Mouse (Mus musculus) adrenal gland, adult 8-10 months (tissue): ENCODE data around the gene Gm10643. TPM values are rescaled to one million over a fixed set of nuclear protein-coding genes. Genes with fewer than 3 reads are reported as not detected.

Experiments used
- DNase-seq: peaks from one replicate; pipeline ENCODE4 v3.0.0; 2022
- total RNA-seq, 4 experiments: library from RNA; stranded (reverse); gene quantifications; 2 replicates each; pipeline ENCODE4 v1.2.4; 2022

Gm10643 gene
- 1 to 10 TPM; 2.9 to 5.9 (median 4.2) TPM for total RNA-seq

- no peak for DNase-seq
These were observed at the start of gene Gm10643 for GRCm38 (mm10) chr8:84065037-84065436. Gene Gm10643 (minus strand): TSS chr8:84065137.

- DNase-seq: no peak
These were observed 41.5 kb upstream of the Gm10643 start for GRCm38 (mm10) chr8:84106216-84107040.

- DNase-seq: no peak
These were observed 40.7 kb upstream of the Gm10643 start for GRCm38 (mm10) chr8:84105676-84106075.

GRCm38 (mm10) chr8:84104697-84105609 lies 40.0 kb upstream of the Gm10643 start, which contains the start of gene Dcaf15:
Gene Dcaf15 (minus strand): TSS chr8:84104768.
- DNase-seq: peak; percentile 97

GRCm38 (mm10) chr8:84104221-84104620 lies 39.3 kb upstream of the Gm10643 start:
- DNase-seq: no peak

- no peak for DNase-seq
These were observed 38.7 kb upstream of the Gm10643 start for GRCm38 (mm10) chr8:84103601-84104000.

- no peak for DNase-seq
These were observed 36.7 kb upstream of the Gm10643 start for GRCm38 (mm10) chr8:84101476-84102270.

GRCm38 (mm10) chr8:84098376-84098775 lies 33.4 kb upstream of the Gm10643 start:
- DNase-seq: no peak

- no peak for DNase-seq
These were observed 31.1 kb upstream of the Gm10643 start for GRCm38 (mm10) chr8:84096061-84096460.

- peak; percentile 73 for DNase-seq
These were observed 25.6 kb upstream of the Gm10643 start for GRCm38 (mm10) chr8:84090585-84090984.

GRCm38 (mm10) chr8:84089277-84089676 lies 24.3 kb upstream of the Gm10643 start:
- no peak for DNase-seq

- DNase-seq: no peak
These were observed 22.9 kb upstream of the Gm10643 start for GRCm38 (mm10) chr8:84087821-84088220.

- DNase-seq: no peak
These were observed 22.2 kb upstream of the Gm10643 start for GRCm38 (mm10) chr8:84087156-84087555.

- DNase-seq: no peak
These were observed 19.6 kb upstream of the Gm10643 start for GRCm38 (mm10) chr8:84084341-84085115.

- peak; percentile 60 for DNase-seq
These were observed 18.9 kb upstream of the Gm10643 start for GRCm38 (mm10) chr8:84083829-84084241.

- DNase-seq: no peak
These were observed 14.3 kb upstream of the Gm10643 start for GRCm38 (mm10) chr8:84079206-84079605.

GRCm38 (mm10) chr8:84076849-84077248 lies 11.9 kb upstream of the Gm10643 start:
- no peak for DNase-seq

GRCm38 (mm10) chr8:84076412-84076811 lies 11.5 kb upstream of the Gm10643 start:
- no peak for DNase-seq

GRCm38 (mm10) chr8:84073230-84073976 lies 8.5 kb upstream of the Gm10643 start:
- no peak for DNase-seq

GRCm38 (mm10) chr8:84072321-84072720 lies 7.4 kb upstream of the Gm10643 start:
- DNase-seq: no peak

- DNase-seq: no peak
These were observed 7.0 kb upstream of the Gm10643 start for GRCm38 (mm10) chr8:84071921-84072320.
